Mouse (Mus musculus) megakaryocyte, embryonic 14.5 days (primary cell): ENCODE results near the gene Cacybp. TPM values are rescaled to one million over a fixed set of nuclear protein-coding genes. Genes with fewer than 3 reads are reported as not detected.
A peak's percentile ranks its signal among the peaks of the same experiment; 100 is the strongest.

ENCODE experiments used
- H3K27me3 ChIP-seq: replicated peaks from 2 replicates; pipeline ENCODE3; 2012; ENCODE audit warnings: inconsistent platforms
- H3K36me3 ChIP-seq: replicated peaks from 2 replicates; pipeline ENCODE3; 2012; ENCODE audit warnings: low read length, inconsistent platforms, mixed read lengths
- H3K4me1 ChIP-seq: 2 replicates; pipeline ENCODE4 v1.6.1; 2012; ENCODE audit warnings: inconsistent platforms
- H3K4me3 ChIP-seq: replicated peaks from 2 replicates; pipeline ENCODE3; 2012; ENCODE audit warnings: moderate library complexity, mild to moderate bottlenecking, inconsistent platforms
- H3K9me3 ChIP-seq: 2 replicates; pipeline ENCODE4 v1.6.1; 2012; ENCODE audit warnings: inconsistent platforms
- FLI1 ChIP-seq: IDR thresholded peaks from 2 replicates; pipeline ENCODE4 v1.6.1; 2012; ENCODE audit warnings: low read length, inconsistent platforms, mixed read lengths
- GATA1 ChIP-seq: IDR thresholded peaks from 3 replicates; pipeline ENCODE4 v1.6.1; 2012; ENCODE audit warnings: mixed read lengths, low read length, inconsistent platforms, borderline replicate concordance
- polyA plus RNA-seq: library from polyadenylated mRNA; stranded (reverse); fragments of >175 nt; gene quantifications from 2 replicates; pipeline ENCODE4 v1.2.3, GENCODE M21; 2012; ENCODE audit warnings: low replicate concordance; ENCODE audit not compliant: insufficient read depth

Gene Cacybp
- polyA plus RNA-seq, 1 experiment: 75.5 TPM

DNA sequence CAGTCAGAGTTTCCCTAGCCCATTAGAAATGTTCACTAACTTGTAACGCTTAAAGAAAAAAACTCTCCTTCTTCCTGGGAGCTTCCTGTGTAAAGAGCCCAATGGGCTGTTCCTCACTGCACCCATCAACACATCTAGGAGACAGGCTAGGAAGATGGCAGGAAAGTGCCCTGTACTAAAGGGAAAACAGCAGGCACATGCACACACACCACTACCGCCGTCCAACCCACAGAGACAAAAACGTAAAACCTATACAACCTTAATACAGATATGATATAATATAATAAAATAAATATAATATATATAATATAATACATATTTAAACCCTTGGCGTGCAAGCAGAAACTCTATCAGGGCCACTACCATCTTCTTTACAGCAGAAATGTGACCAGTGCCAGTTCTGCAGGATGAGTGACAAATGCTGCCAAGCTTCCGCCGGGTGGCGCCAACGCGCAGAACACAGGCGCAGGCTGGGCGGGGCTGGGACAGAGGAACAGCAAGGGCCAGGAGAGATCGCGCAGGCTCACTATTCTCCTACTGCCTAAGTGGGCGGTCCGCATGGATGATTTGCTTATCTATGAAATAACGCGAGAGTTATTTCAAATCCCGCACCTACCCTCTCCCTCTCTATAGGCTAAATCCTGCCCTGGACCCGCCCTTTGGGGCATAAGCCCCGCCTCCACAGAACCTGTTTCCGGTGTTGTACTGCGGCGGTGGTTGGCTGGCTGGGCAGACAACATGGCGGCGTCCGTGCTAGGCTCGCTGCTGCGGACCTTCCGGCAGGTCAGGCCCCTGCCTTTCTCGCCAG, 17.9 kb downstream of the Cacybp start, which contains the start of gene Mrps14:
Mrps14 (plus strand) TSS at position 687 of the 808 bp plus-strand sequence.
- TF ChIP-seq FLI1 (peak; percentile 41; the same call in 1 of the 2 replicates), GATA1 (no peak)
- H3K4me3 ChIP-seq: peak within 1 kb of the TSS; percentile 99
- no peaks in the 10 kb centered on the region for H3K9me3 ChIP-seq
- H3K27me3 ChIP-seq: no peaks in the 10 kb centered on the region
- H3K4me1 ChIP-seq: peaks cover 35% of the 10 kb centered on the region
- H3K36me3 ChIP-seq: peaks cover 31% of the 10 kb centered on the region

DNA sequence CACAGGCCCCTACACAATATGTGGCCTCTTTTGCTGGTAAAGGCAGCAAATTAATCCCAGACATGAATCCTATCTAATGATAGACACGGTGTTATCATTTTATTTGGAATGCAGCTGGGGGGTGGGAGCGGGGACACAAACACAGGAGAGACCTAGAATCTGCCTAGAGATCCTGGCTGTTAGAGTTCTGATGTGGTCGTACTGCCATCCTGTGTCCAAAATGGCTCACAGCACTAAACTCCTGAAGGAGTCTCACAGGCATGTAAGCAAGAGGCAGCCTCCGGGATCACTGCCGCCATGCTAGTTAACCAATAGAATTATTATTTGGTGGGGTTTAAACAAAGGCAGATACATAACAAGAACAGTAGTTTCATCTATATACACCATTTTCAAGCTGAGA, 28.2 kb downstream of the Cacybp start:
- Histone ChIP-seq H3K36me3 (no peaks in the 10 kb centered on the region), H3K4me3 (no peak overlapping the region), H3K9me3 (no peaks in the 10 kb centered on the region), H3K4me1 (peaks cover 13% of the 10 kb centered on the region), H3K27me3 (peaks cover 2% of the 10 kb centered on the region)
- TF ChIP-seq GATA1 (no peak), FLI1 (no peak)

GRCm38 (mm10) chr1:160181216-160181615, 31.5 kb downstream of the Cacybp start:
- Histone ChIP-seq H3K27me3 (peaks cover 4% of the 10 kb centered on the region), H3K4me3 (no peak overlapping the region), H3K4me1 (peaks cover 16% of the 10 kb centered on the region), H3K36me3 (no peaks in the 10 kb centered on the region), H3K9me3 (no peaks in the 10 kb centered on the region)
- TF ChIP-seq GATA1: no peak
- TF ChIP-seq FLI1: no peak

GRCm38 (mm10) chr1:160176903-160177302, 35.8 kb downstream of the Cacybp start:
- Histone ChIP-seq H3K4me3 (no peak overlapping the region), H3K4me1 (peaks cover 4% of the 10 kb centered on the region; the same call in 1 of the 2 replicates), H3K36me3 (no peaks in the 10 kb centered on the region), H3K27me3 (peaks cover 7% of the 10 kb centered on the region), H3K9me3 (no peaks in the 10 kb centered on the region)
- TF ChIP-seq GATA1 (no peak), FLI1 (no peak)

- Histone ChIP-seq H3K4me1 (peaks cover 16% of the 10 kb centered on the region), H3K9me3 (no peaks in the 10 kb centered on the region), H3K4me3 (no peak overlapping the region), H3K36me3 (no peaks in the 10 kb centered on the region), H3K27me3 (peaks cover 3% of the 10 kb centered on the region)
- no peak for TF ChIP-seq FLI1
- TF ChIP-seq GATA1: no peak
Observed at GRCm38 (mm10) chr1:160166600-160166999, 46.1 kb downstream of the Cacybp start.

- Histone ChIP-seq H3K36me3 (no peaks in the 10 kb centered on the region), H3K4me3 (no peak overlapping the region), H3K27me3 (peaks cover 9% of the 10 kb centered on the region), H3K4me1 (no peaks in the 10 kb centered on the region), H3K9me3 (no peaks in the 10 kb centered on the region)
- TF ChIP-seq FLI1 (no peak), GATA1 (no peak)
Observed at GRCm38 (mm10) chr1:160158190-160158589, 54.5 kb downstream of the Cacybp start.

GRCm38 (mm10) chr1:160153480-160153879, 59.2 kb downstream of the Cacybp start, which contains the start of gene Tnn:
Gene Tnn, minus strand, starts transcription at chr1:160153580.
- Histone ChIP-seq H3K4me1 (0 out of 2 replicates have a peak, but pooled peaks cover 7% of the 10 kb centered on the region), H3K9me3 (no peaks in the 10 kb centered on the region), H3K36me3 (no peaks in the 10 kb centered on the region), H3K4me3 (no peak within 1 kb of the TSS), H3K27me3 (peaks cover 19% of the 10 kb centered on the region)
- no peak for TF ChIP-seq FLI1
- TF ChIP-seq GATA1: no peak

Other genes with a start within 250 kb of the Cacybp start
- gene 4930523C07Rik, start 168.5 kb downstream of the Cacybp start, polyA plus RNA-seq: 2.1 and 6.0 TPM in 2 replicates
- not detected in 2 replicates for gene Tnn, start 59.3 kb downstream of the Cacybp start, polyA plus RNA-seq
- gene Mrps14, start 17.7 kb downstream of the Cacybp start, polyA plus RNA-seq: 0.86 TPM in 1 of 2 replicates, not detected in the other